Mouse (Mus musculus) olfactory bulb, adult 2 months (tissue): ENCODE measurements around the gene Aco2. TPM values are rescaled to one million over a fixed set of nuclear protein-coding genes. Genes with fewer than 3 reads are reported as not detected.

Experiments
- H3K27ac ChIP-seq: fragments of 200-500 bp; 2 replicates; pipeline ENCODE4 v1.5.1; 2012; ENCODE audit warnings: low read depth, low read length; ENCODE audit not compliant: insufficient read depth
- H3K4me1 ChIP-seq: fragments of 200-500 bp; 2 replicates; pipeline ENCODE4 v1.6.1; 2012; ENCODE audit warnings: low read length; ENCODE audit not compliant: control insufficient read depth, insufficient read depth
- H3K4me3 ChIP-seq: fragments of 200-500 bp; 2 replicates; pipeline ENCODE4 v1.5.1; 2012; ENCODE audit warnings: mild to moderate bottlenecking, low read depth, low read length, moderate library complexity; ENCODE audit not compliant: insufficient read depth
- CTCF ChIP-seq: fragments of 200-500 bp; IDR thresholded peaks from 2 replicates; pipeline ENCODE4 v1.5.1; 2012; ENCODE audit warnings: low read depth, mild to moderate bottlenecking, low read length, moderate library complexity; ENCODE audit not compliant: insufficient read depth
- POLR2A ChIP-seq: fragments of 200-500 bp; IDR thresholded peaks from 2 replicates; pipeline ENCODE4 v1.6.1; 2012; ENCODE audit warnings: mild to moderate bottlenecking, low read depth, low read length, moderate library complexity; ENCODE audit not compliant: insufficient read depth
- WGBS: fragments of 180-500 bp; shearing (Covaris S2); methylation state at CpG from one replicate; pipeline ENCODE4 v1.1.7; 2018; 5-methylcytosine and 5-hydroxymethylcytosine counted together
- polyA plus RNA-seq: library from polyadenylated mRNA; stranded (reverse); fragments of >200 nt; gene quantifications from 2 replicates; pipeline ENCODE4 v1.2.4, GENCODE M21; 2012; ENCODE audit warnings: low replicate concordance; ENCODE audit not compliant: missing spikeins, insufficient read depth, insufficient read length

The Aco2 gene
- polyA plus RNA-seq, 1 experiment = 365 TPM

DNA sequence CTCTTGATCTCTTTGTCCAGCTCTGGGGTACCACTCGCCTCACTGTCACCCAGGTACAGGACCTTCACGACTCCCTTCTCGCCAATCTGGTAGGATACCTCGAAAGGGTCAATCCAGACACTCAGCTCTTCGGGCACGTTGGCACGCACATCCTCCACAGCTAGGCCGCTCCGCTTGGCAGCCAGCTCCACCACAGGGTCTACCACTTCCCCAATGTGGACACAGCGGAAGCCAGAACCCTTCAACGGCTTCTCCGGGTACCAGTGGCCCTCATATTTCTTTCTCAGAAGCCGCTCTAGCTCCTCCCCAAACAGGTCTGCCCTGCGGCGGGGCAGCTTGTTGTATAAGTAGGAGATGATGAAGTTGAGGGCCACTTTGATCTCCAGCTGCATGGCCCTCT is 20.7 kb upstream of the Aco2 start:
- peaks cover 43% of the 10 kb centered on the region for H3K4me1 ChIP-seq

DNA sequence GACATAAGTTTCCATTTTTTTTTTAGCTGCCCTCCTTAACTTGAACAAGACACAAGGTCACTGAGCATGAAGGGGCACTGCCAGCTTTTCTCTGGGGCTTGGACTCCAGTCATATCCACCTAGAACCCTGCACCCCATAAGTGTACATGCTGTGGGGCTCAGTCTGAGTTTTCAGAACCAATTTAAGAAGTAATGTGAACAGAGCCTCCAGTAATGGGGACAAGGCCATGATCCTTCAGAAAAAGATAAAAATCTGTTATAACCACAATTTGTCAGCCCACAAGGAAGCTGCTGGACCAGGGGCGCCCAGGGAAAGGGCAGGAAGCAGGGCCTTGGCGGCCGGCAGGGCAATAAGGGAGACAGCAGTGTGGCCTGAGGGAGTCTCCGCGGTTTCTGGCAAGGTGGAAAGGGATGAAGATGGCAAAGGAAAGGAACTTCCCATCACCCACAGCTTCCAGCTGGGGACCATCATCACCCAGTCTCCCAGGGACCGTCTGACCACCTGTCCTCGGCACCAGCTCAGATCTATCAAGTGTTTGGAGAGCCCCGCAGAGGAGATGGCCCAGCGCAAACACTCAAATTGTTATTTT is 19.6 kb upstream of the Aco2 start:
- no peak overlapping the region for H3K27ac ChIP-seq
- H3K4me1 ChIP-seq = peaks cover 36% of the 10 kb centered on the region
- no peak overlapping the region for H3K4me3 ChIP-seq
- TF ChIP-seq CTCF = no peak
- no peak for TF ChIP-seq POLR2A
- 79% methylated on average over 9 of the region's 9 CpGs for WGBS

More for the DNA sequence above, 20.7 kb upstream of the Aco2 start:
- TF ChIP-seq POLR2A = no peak
- no peak for TF ChIP-seq CTCF
- no peak overlapping the region for H3K4me3 ChIP-seq
- no peak overlapping the region for H3K27ac ChIP-seq
- WGBS = 91% methylated on average over 15 of the region's 15 CpGs

DNA sequence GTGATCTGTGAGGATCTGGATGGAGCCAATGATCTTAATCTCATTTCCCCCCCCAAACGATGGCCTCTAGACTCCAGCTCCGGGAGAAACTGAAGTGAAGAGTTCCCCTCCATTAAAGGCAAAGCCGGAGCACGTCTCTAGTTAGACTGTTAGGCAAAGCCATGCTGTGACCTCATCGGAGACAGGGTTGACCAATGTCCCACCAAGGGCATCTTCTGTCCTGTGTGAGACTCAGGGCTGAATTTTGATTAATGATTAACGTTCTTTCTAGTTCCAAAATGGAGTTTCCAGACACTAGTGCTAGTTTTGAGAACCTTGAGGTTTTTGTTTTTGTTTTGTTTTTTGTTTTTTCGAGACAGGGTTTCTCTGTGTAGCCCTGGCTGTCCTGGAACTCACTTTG is 19.0 kb upstream of the Aco2 start:
- 78% methylated on average over 7 of the region's 7 CpGs for WGBS
- Histone ChIP-seq H3K27ac (no peak overlapping the region), H3K4me3 (no peak overlapping the region), H3K4me1 (peaks cover 36% of the 10 kb centered on the region)
- no peak for TF ChIP-seq POLR2A
- no peak for TF ChIP-seq CTCF

DNA sequence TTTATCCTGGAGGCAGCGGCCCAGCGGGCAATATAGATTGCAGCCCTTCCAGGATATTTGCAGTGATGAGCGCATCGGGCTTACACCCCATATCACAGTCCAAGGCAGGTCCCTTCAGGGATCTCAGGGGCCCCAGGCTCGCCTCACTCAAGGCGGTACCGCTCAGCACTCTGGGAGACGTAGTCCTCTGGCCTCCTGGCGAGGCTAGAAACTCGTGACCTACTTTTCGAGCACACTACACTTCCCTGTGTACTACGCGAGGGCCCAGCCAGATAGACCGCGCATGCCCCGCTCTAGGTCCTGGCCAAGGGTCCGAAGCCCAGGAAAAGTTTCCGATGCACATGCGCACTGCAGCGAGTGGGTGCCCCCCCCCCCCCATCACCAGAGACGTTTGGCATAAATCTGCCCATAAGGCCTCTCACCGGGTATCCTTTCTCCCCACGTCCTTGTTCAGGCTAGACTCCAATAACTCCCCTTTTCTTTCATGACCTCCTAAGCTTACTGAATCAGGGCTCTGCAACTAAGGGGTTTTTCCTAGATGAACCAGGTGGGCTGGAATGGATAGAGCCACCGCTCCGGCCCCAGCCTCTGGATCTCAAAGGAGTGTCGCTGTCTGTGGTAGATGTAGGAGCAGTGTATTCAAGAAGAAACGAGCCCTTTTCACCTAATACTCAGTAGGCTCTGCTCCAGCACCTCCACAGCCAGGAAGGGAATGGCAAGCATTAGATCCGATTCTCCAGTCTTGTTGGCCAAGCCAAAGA is 15.9 kb upstream of the Aco2 start:
- peak overlapping the region; percentile 79 for H3K27ac ChIP-seq
- no peak for TF ChIP-seq CTCF
- TF ChIP-seq POLR2A = no peak
- H3K4me3 ChIP-seq = peak overlapping the region; percentile 91
- WGBS = under 1% methylated on average over 28 of the region's 28 CpGs
- peaks cover 27% of the 10 kb centered on the region for H3K4me1 ChIP-seq

DNA sequence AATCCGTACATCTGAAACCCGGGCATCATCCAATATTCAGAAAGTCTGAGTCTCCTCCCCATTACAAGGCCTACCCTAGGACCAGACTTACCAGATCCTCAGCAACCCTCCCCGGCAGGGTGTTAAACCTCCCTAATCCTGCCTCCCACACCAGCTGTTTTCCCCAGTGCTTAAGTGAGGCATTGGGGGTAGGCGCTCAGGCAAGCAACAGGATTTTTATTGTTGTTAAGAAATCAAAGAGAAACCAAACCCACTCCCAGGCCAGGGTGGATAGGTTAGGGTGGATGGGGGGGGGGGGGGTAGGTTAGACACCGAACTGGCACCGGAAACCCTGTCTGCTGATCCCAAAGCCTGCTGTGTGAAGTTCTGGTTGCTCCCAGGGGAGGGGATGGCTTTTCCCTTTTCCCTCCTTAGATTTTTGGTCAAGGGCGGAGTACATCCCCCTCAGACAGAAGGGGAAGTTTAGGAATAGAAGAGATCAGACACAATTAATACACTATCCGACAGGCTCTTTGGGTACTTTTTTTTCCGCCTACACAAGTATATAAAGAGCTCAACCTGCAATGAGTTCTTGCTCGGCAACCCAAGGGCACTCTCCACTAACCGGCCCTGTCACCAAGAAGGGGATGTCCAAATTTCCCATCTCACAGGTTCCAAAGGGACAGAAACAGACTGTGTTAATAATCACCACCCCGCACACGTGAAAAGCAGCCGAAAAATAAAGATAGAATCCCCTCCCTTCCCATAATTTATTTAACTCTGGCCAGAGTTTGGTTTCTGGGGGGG is 15.0 kb upstream of the Aco2 start:
- Histone ChIP-seq H3K4me3 (peak overlapping the region; percentile 91), H3K27ac (peak overlapping the region; percentile 91), H3K4me1 (peaks cover 20% of the 10 kb centered on the region)
- no peak for TF ChIP-seq POLR2A
- no peak for TF ChIP-seq CTCF
- under 1% methylated on average over 14 of the region's 14 CpGs for WGBS

DNA sequence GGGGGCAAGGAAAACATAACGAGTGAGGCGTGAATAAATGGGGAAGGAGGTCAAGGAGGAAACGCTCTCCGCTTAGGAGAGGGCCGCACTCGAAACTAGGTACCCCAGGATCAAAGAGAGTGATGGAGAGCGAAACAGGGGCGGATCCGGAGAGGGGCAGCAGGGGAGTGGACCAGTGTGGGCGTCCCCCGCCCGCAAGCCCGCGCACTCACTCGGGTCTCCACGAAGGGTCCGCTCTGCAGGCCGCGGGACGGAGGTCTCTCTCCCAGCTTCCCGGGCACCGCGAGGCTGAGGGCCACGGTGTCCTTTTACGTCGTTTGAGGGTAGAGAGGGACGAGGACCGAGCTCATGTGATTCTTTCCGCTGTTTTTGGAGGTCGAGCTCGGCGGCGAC is 14.4 kb upstream of the Aco2 start:
- no peak for TF ChIP-seq POLR2A
- TF ChIP-seq CTCF = no peak
- peak overlapping the region; percentile 91 for H3K27ac ChIP-seq
- H3K4me3 ChIP-seq = peak overlapping the region; percentile 91
- under 1% methylated on average over 33 of the region's 33 CpGs for WGBS
- peaks cover 17% of the 10 kb centered on the region for H3K4me1 ChIP-seq

DNA sequence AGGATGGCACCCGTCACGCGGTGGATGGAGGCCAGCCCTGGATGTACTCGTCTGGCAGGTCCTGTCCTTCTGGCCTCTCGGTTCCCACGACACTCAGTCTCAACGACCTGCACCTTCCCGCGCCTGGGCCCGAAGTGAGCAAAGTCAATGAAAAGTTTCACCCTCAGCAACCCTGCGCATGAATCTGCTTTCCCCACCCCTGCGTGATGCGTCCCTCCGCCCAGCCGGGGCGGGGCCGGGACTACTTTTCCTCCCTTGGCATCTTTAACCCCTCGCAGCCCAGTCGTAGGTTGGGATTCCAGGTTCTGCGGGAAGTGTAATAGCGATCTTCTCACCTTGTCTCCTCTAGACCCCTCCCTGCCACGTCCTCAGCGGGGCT is 14.0 kb upstream of the Aco2 start:
- Histone ChIP-seq H3K27ac (peak overlapping the region; percentile 97), H3K4me1 (peaks cover 17% of the 10 kb centered on the region), H3K4me3 (peak overlapping the region; percentile 91)
- under 1% methylated on average over 23 of the region's 23 CpGs for WGBS
- TF ChIP-seq CTCF (no peak), POLR2A (peak; percentile 96)

DNA sequence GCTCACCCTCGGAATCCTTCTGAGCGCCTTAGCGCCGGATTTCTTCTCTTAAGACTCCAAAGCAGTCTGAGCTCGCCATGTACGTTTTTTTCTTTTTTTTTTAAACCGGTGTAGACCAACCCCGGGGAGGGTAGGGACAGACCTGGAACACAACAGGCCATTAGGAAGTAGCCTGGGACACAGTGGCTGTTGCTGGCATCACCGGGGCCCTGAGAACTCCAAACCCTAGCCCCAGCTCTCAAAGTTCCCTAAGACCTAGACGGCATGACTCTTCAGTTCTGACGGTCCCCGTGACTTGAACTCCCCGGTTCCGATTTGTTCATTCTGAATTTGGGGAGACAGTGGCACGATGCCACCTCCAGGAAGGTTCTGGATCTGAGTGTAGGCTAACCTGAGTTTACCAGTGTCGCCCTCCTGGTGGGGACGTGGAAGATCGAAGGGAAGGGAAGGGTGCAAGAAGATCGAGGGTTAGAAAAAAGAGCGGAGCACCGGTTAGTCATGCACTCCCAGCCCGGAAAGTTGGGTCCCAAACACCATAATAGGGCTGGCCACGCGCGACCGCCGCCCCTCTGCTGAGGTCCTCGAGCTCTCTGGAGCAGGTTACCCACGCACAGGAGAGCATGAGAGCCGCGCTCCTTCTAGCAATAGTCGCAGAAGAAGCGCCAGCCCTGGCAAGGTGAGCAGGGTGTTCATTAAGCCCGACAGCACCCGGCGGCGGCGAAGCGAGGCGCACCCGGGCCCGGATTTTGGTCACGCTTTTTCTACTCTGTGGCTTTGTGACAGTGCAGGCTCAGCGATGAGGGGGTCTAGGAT is 13.4 kb upstream of the Aco2 start, which contains the start of gene Tob2:
Gene Tob2, minus strand, starts transcription at position 280 of the 813 bp plus-strand sequence.
- Histone ChIP-seq H3K4me3 (peak within 1 kb of the TSS; percentile 91), H3K27ac (peak within 1 kb of the TSS; percentile 97), H3K4me1 (peaks cover 17% of the 10 kb centered on the region)
- TF ChIP-seq POLR2A (no peak; the same call in 1 of the 2 replicates), CTCF (no peak)
- under 1% methylated on average over 44 of the region's 44 CpGs for WGBS
